Mouse (Mus musculus): ENCODE results near the gene Taf9.

Gene Taf9

GRCm38 (mm10) chr13:100651439-100652186 is at the start of gene Taf9:
Gene Taf9 (plus strand): TSS chr13:100651579.
- no peak for DNase-seq (ENCODE audit: low read depth, low spot score)

- DNase-seq (ENCODE audit: low read depth, low spot score), result peak; percentile 20
These were observed 49.0 kb upstream of the Taf9 start for GRCm38 (mm10) chr13:100602239-100602902.

GRCm38 (mm10) chr13:100603031-100603737 is 48.2 kb upstream of the Taf9 start:
- no peak for DNase-seq (ENCODE audit: low read depth, low spot score)

DNA sequence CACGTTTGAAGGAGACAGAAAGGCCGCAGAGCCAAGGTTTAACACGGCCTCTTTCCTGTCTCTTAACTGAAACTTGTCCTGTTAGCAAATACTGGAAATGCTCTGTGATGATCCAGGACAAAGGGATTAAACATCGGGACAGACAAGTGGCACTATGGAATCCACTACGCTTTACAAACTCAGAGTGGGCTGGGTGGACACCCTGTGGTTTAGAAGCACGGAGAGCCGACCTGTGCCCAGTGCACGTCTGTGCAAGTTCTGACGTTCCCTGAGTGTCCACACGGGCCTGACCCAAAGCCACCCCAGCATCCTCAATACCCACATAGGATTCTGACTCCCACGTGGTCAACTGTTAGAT is 47.7 kb upstream of the Taf9 start:
- DNase-seq (ENCODE audit: low read depth, low spot score), result no peak

- no peak for DNase-seq (ENCODE audit: low read depth, low spot score)
These were observed 45.5 kb upstream of the Taf9 start for GRCm38 (mm10) chr13:100605845-100606244.

- DNase-seq (ENCODE audit: low read depth, low spot score), result no peak
These were observed 43.6 kb upstream of the Taf9 start for GRCm38 (mm10) chr13:100607756-100608155.

DNA sequence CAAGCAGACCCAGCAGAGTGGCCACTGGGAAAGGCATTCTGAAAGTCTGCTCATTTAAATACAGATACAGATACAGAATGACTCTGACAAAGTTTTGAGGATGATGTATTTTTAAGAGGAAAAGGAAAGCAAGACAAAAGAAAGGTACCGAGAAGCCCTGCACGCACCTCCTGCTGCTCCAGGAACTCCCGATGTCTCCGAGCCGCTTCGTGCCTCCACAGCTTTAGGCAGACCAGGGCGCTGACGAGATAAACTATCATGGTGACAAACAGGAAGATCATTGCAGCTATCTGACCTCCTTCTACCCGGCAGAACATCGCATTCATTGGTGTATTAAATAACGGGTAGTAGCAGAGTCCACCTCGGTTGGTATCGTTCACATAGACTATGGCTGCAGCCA is 40.1 kb upstream of the Taf9 start:
- no peak for DNase-seq (ENCODE audit: low read depth, low spot score)

- no peak for DNase-seq (ENCODE audit: low read depth, low spot score)
These were observed 39.1 kb upstream of the Taf9 start for GRCm38 (mm10) chr13:100612251-100612650.

DNA sequence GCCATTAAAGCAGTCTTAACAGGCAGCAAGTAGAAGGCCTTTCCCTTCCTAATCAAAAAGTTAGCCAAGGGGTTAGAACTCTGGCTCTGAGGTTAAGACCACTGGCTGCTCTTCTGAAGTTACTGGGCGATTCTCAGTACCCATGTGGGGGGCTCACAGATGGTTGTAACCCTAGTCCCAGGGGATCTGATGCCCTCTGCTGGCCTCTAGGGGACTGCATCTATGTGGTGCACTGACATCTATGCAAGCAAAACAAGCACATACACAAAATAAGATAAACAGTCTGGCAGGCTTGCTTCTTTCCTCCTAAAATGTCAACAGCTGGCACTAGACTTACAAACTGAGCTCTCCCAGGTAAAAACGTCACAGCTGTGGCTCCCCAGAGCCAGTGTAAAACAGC is 38.5 kb upstream of the Taf9 start:
- DNase-seq (ENCODE audit: low read depth, low spot score), result no peak

DNA sequence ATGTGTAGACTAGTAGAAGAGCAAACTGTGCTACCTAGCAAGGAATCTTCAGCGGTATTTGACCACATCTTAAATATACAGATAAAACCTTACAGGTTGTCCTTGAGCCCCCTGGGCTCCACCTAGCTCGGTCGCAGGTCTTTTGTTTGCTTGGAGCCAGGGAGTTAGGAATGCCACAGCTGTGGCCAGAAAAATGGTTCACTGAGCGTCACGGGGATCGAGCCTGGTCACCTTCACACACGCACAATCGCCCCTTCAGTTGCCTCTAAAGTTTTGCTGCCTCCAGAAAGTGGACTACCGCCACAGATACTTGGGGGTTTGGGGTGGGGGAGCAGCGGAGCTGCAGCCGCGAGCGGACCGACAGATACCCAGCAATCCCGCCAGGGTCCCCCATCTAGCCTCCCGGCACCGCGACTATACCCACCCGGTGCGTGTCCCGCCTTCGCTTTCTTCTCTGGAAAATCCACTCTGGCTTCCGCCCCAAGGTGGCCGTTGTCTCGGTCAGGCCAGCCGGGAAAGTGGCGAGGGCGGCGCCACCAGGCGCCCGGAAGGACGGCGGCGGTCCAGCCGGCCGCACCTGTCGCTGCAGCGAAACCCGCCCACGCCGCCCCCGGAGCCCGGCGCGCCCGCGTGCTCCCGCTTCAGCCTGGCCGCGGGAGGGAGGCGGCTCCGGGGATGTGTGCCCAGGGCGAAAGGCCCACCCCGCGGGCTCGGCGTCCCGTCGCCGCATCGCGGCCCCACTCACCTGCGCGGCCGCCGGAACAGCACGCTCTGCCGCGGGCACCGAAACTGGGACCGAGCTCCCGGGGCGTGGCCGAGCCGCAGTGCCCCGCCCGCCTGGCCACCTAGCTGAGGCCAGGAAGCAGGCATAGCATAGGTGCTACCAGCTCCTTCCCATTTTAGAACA is 34.9 kb upstream of the Taf9 start, which contains the start of gene Marveld2:
TSS of gene Marveld2 (minus strand) at position 791 of the 907 bp plus-strand sequence.
- DNase-seq (ENCODE audit: low read depth, low spot score), result peak; percentile 18

DNA sequence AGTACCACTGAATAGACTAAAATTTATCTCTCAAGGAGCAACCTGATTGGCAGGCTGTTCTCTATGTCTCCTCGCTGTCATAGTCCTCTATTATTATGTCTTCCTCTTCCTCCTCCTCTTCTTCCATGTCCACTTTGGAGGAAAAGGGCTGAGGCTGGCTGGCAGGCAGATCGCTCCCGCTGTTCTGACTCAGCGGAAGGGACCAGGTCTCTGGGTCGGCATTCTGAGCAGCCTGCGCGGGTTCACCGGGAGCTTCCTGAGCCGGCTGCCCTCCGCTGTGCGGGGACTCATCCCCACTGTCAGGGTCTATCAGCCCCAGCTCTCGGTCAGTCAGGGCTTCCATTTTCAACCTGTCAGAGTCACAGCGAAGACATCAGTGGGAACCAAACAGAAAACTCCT is 33.8 kb upstream of the Taf9 start:
- DNase-seq (ENCODE audit: low read depth, low spot score), result no peak

- no peak for DNase-seq (ENCODE audit: low read depth, low spot score)
These were observed 29.1 kb upstream of the Taf9 start for GRCm38 (mm10) chr13:100622241-100622640.

DNA sequence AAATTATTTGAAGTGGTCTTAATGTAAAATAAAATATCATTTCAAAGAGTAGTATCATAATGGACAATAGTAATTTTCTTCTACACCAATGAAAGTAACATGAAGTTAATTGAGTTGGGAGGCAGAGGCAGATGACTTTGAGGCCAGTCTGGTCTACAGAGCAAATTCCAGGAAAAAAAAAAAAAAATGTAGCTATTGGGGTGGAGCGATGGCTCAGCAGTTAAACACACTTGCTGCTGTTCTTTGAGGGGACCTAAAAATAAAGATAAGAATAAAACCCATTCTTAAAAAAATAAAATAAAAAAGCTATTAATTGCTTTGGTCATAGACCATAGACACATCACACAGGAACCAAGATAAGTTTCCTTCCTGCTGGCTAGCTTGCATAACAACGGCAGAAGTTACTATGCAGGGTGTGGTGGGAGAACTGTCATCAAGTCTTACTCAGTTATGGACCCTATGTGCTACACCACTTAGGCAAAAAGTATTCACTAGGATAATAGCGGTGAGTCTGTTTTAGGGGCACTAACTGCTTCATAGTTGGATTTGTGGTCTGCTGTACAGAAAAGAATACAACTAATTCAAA is 17.2 kb upstream of the Taf9 start:
- no peak for DNase-seq (ENCODE audit: low read depth, low spot score)

GRCm38 (mm10) chr13:100642471-100643209 is 8.7 kb upstream of the Taf9 start:
- DNase-seq (ENCODE audit: low read depth, low spot score), result no peak

DNA sequence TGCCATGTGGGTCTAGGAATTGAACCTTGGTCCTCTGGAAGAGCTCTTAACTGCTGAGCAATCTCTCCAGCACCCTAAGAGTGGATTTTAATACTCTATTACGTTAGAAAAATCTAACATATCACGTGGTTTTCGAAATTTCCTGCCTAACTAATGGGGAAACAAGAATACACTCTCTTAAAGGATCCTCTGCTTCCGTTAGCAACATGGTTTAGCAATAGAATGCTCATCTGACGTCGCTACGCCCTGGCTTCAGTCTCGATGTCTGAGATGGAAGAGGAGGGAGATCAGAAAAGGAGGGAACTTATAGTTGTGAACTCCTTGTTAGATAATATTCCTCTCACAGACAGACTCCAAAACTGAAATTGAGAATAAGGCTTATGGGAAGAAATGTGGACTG is 3.2 kb upstream of the Taf9 start:
- no peak for DNase-seq (ENCODE audit: low read depth, low spot score)

- peak; percentile 95 for DNase-seq (ENCODE audit: low read depth, low spot score)
These were observed 585 bp upstream of the Taf9 start, which contains the start of the genes Ak6 and Rad17 for GRCm38 (mm10) chr13:100650550-100651438. Gene Ak6 (plus strand): TSS chr13:100650979. Gene Rad17 (minus strand): TSS chr13:100651051.

DNA sequence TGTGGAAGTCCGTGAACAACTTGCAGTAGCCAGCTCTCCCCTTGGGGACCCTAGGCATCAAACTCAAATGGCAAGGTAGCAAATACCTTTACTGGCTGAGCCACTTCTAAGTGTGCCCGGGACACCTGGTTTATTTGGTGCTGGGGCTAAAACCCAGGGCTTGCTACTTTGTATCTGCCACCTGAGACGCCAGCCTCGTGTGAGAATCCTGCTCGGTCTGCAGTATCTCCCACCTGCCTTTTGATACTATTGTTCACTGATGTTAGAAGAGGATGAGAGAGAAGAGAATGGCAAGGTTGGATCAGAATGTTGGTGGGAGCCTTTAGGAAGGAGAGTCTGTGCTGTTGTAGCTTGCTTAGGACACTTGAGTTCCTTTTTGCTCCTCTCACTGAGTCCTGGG is 6.7 kb downstream of the Taf9 start:
- no peak for DNase-seq (ENCODE audit: low read depth, low spot score)

- DNase-seq (ENCODE audit: low read depth, low spot score), result peak; percentile 83
These were observed 8.6 kb downstream of the Taf9 start for GRCm38 (mm10) chr13:100659864-100660456.
